ENCODE assay signal across 28 mouse cellular contexts in genomic region chr2:104420805-104421204, GRCm38 (mm10). TPM values are rescaled to one million over a fixed set of nuclear protein-coding genes. Genes with fewer than 3 reads are reported as not detected.
DNase-seq lines count a peak whose midpoint lies in the region; ATAC-seq and TF ChIP-seq lines count a peak whose summit lies in the region.
"Had no signal": no experiment of that assay in that cellular context is flagged by ENCODE, and none has a peak within 500 bp of the region (broad histone marks: within the 10 kb centered on the region; RNA-seq: fewer than 3 reads in every experiment).

No protein-coding gene starts in this region.

- no peak for DNase-seq in G1E (ENCODE audit: low spot score)
- peak; percentile 41 for DNase-seq in MEL-GATA-1-ER (ENCODE audit: extremely low read depth, low read depth)
- no peak for DNase-seq in midbrain, embryonic 14.5 days
- DNase-seq: adrenal gland, postnatal 10 days; adrenal gland, postnatal 36 days; cerebellum, adult 11 months; cerebellum, adult 2 months; cerebellum, adult 9-11 months; cerebellum, postnatal 25 days; embryo, embryonic 11 days; gastrocnemius, postnatal 25 days; heart, adult 2 months; heart, postnatal 36 days; kidney, adult 2 months had no signal

- no peak overlapping the region for H3K27ac ChIP-seq in intestine, postnatal 0 days (ENCODE audit: low read depth, low read length)
- no peak overlapping the region for H3K27ac ChIP-seq in midbrain, embryonic 14.5 days (replicated peaks; ENCODE audit: low read depth, low read length)
- no peak overlapping the region for H3K27ac ChIP-seq in forebrain, embryonic 13.5 days
- H3K27ac ChIP-seq: embryonic facial prominence, embryonic 10.5 days; embryonic facial prominence, embryonic 13.5 days; forebrain, embryonic 12.5 days; heart, adult 2 months; heart, embryonic 10.5 days; heart, embryonic 13.5 days; hindbrain, embryonic 10.5 days; hindbrain, embryonic 13.5 days; intestine, embryonic 15.5 days had no signal

- H3K4me1 ChIP-seq in G1E (ENCODE audit: insufficient read depth, low read depth, low read length) = peaks cover 16% of the 10 kb centered on the region
- H3K4me1 ChIP-seq in intestine, postnatal 0 days (replicated peaks; ENCODE audit: control insufficient read depth, insufficient read depth, low read length) = no peaks in the 10 kb centered on the region
- H3K4me1 ChIP-seq in midbrain, embryonic 14.5 days (ENCODE audit: control insufficient read depth, insufficient read depth, low read length) = no peaks in the 10 kb centered on the region
- no peaks in the 10 kb centered on the region for H3K4me1 ChIP-seq in forebrain, embryonic 13.5 days
- H3K4me1 ChIP-seq: embryonic facial prominence, embryonic 10.5 days; embryonic facial prominence, embryonic 13.5 days; forebrain, embryonic 12.5 days; heart, embryonic 10.5 days; hindbrain, embryonic 10.5 days; hindbrain, embryonic 13.5 days; intestine, embryonic 15.5 days had no signal

- H3K9me3 ChIP-seq in G1E (replicated peaks) = no peaks in the 10 kb centered on the region
- no peaks in the 10 kb centered on the region for H3K9me3 ChIP-seq in intestine, postnatal 0 days (ENCODE audit: control insufficient read depth)
- H3K9me3 ChIP-seq in midbrain, embryonic 14.5 days (ENCODE audit: control insufficient read depth, low read length) = no peaks in the 10 kb centered on the region
- H3K9me3 ChIP-seq in forebrain, embryonic 13.5 days (replicated peaks) = no peaks in the 10 kb centered on the region
- H3K9me3 ChIP-seq: embryonic facial prominence, embryonic 10.5 days; embryonic facial prominence, embryonic 13.5 days; forebrain, embryonic 12.5 days; heart, embryonic 10.5 days; heart, embryonic 13.5 days; hindbrain, embryonic 10.5 days; hindbrain, embryonic 13.5 days; intestine, embryonic 15.5 days had no signal

- H3K4me3 ChIP-seq in G1E (ENCODE audit: low read depth, low read length) = no peak overlapping the region
- H3K4me3 ChIP-seq in intestine, postnatal 0 days (ENCODE audit: low read depth, low read length) = no peak overlapping the region
- no peak overlapping the region for H3K4me3 ChIP-seq in midbrain, embryonic 14.5 days (replicated peaks; ENCODE audit: low read depth, low read length)
- H3K4me3 ChIP-seq in forebrain, embryonic 13.5 days = no peak overlapping the region
- H3K4me3 ChIP-seq: embryonic facial prominence, embryonic 10.5 days; embryonic facial prominence, embryonic 13.5 days; erythroblast, embryonic 14.5 days; forebrain, embryonic 12.5 days; heart, adult 2 months; heart, embryonic 10.5 days; heart, embryonic 13.5 days; hindbrain, embryonic 10.5 days; hindbrain, embryonic 13.5 days; intestine, embryonic 15.5 days had no signal

- no peak overlapping the region for H3K4me2 ChIP-seq in intestine, postnatal 0 days (replicated peaks; ENCODE audit: low read depth)
- H3K4me2 ChIP-seq in midbrain, embryonic 14.5 days (ENCODE audit: low read length) = no peak overlapping the region
- H3K4me2 ChIP-seq in forebrain, embryonic 13.5 days = no peak overlapping the region
- H3K4me2 ChIP-seq: embryonic facial prominence, embryonic 13.5 days; forebrain, embryonic 12.5 days; heart, embryonic 13.5 days; hindbrain, embryonic 13.5 days; intestine, embryonic 15.5 days had no signal

- no peak for TF ChIP-seq CTCF in G1E (IDR thresholded peaks at IDR 0.05; ENCODE audit: low read depth, low read length)
- no peak for TF ChIP-seq CTCF in intestine, postnatal 0 days (IDR thresholded peaks at IDR 0.05; ENCODE audit: low read depth)

- 64% methylated on average over 4 of the region's 4 CpGs for WGBS in intestine, postnatal 0 days
- 88% methylated on average over 4 of the region's 4 CpGs for WGBS in midbrain, embryonic 14.5 days
- 79% methylated on average over 4 of the region's 4 CpGs for WGBS in forebrain, embryonic 13.5 days

- H3K27me3 ChIP-seq in G1E (ENCODE audit: insufficient read depth, low read length) = no peaks in the 10 kb centered on the region
- no peaks in the 10 kb centered on the region for H3K27me3 ChIP-seq in intestine, postnatal 0 days (replicated peaks; ENCODE audit: control insufficient read depth, insufficient read depth, low read length)
- no peaks in the 10 kb centered on the region for H3K27me3 ChIP-seq in midbrain, embryonic 14.5 days (ENCODE audit: control insufficient read depth, insufficient read depth, low read length)
- H3K27me3 ChIP-seq in forebrain, embryonic 13.5 days = no peaks in the 10 kb centered on the region
- H3K27me3 ChIP-seq: forebrain, embryonic 12.5 days; heart, embryonic 13.5 days; hindbrain, embryonic 13.5 days; intestine, embryonic 15.5 days had no signal

- peak; percentile 61 for ATAC-seq in G1E (ENCODE audit: extremely low read depth, insufficient number of reproducible peaks, low FRiP score, poor library complexity, severe bottlenecking)
- peak; percentile 59 for ATAC-seq in granulocyte monocyte progenitor cell, adult 5-6 weeks (replicated peaks; ENCODE audit: poor library complexity, severe bottlenecking)
- ATAC-seq in intestine, postnatal 0 days = no peak
- no peak for ATAC-seq in midbrain, embryonic 14.5 days (ENCODE audit: low FRiP score, low TSS enrichment)
- no peak for ATAC-seq in forebrain, embryonic 13.5 days
- ATAC-seq: forebrain, embryonic 16.5 days; hindbrain, embryonic 16.5 days; intestine, embryonic 15.5 days had no signal

- H3K9ac ChIP-seq in intestine, postnatal 0 days (ENCODE audit: low read depth, low read length) = no peak overlapping the region
- no peak overlapping the region for H3K9ac ChIP-seq in midbrain, embryonic 14.5 days (replicated peaks; ENCODE audit: low read length)
- no peak overlapping the region for H3K9ac ChIP-seq in forebrain, embryonic 13.5 days
- H3K9ac ChIP-seq: embryonic facial prominence, embryonic 13.5 days; forebrain, embryonic 12.5 days; heart, embryonic 13.5 days; hindbrain, embryonic 13.5 days; intestine, embryonic 15.5 days had no signal

- peaks cover 8% of the 10 kb centered on the region for H3K36me3 ChIP-seq in G1E (replicated peaks)
- H3K36me3 ChIP-seq in intestine, postnatal 0 days (ENCODE audit: control insufficient read depth, insufficient read depth) = no peaks in the 10 kb centered on the region
- H3K36me3 ChIP-seq in midbrain, embryonic 14.5 days (ENCODE audit: control insufficient read depth, insufficient read depth, low read length) = no peaks in the 10 kb centered on the region
- H3K36me3 ChIP-seq in forebrain, embryonic 13.5 days (ENCODE audit: poor library complexity, severe bottlenecking) = no peaks in the 10 kb centered on the region
- H3K36me3 ChIP-seq: embryonic facial prominence, embryonic 10.5 days; forebrain, embryonic 12.5 days; hindbrain, embryonic 10.5 days; hindbrain, embryonic 13.5 days; intestine, embryonic 15.5 days had no signal

RNA-seq across cellular contexts. Expression of gene D430041D05Rik, which starts 10.0 kb away (rescaled TPM):
- total RNA-seq in G1E (2014; fragmentation: Nextera tagmentation) (not detected in 2 replicates), G1E (2017) (0.12 and 0.22 TPM in 2 replicates)
- polyA plus RNA-seq in G1E (2012) = 0.01 and 0.03 TPM in 2 replicates
- not detected in 2 replicates for total RNA-seq in granulocyte monocyte progenitor cell, adult 5-6 weeks (2014; fragmentation: Nextera tagmentation)
- not detected in 2 replicates for total RNA-seq in granulocyte monocyte progenitor cell, adult 5-6 weeks (2017)
- 0.05 and 0.07 TPM in 2 replicates for polyA plus RNA-seq in intestine, postnatal 0 days (2015; fragmentation: Nextera tagmentation; extraction: Ambion mirVana)
- polyA plus RNA-seq in midbrain, embryonic 14.5 days (2014; fragmentation: Nextera tagmentation; extraction: Ambion mirVana) = 12.0 and 12.8 TPM in 2 replicates
- 4.6 and 5.4 TPM in 2 replicates for polyA plus RNA-seq in forebrain, embryonic 13.5 days (2015; fragmentation: Nextera tagmentation; extraction: Ambion mirVana)
- polyA plus RNA-seq: erythroblast, embryonic 14.5 days had no signal

Comparison
In these comparisons a context has a peak if more than half of its experiments do, and no peak if none do; other contexts are left out.
1. ATAC-seq: peak in G1E (single experiment) and granulocyte monocyte progenitor cell, adult 5-6 weeks (single experiment); none in intestine, postnatal 0 days (single experiment), midbrain, embryonic 14.5 days (single experiment) and forebrain, embryonic 13.5 days (single experiment).